Mouse (Mus musculus): Measurements from ENCODE around the gene Nrarp. TPM values are rescaled to one million over a fixed set of nuclear protein-coding genes. Genes with fewer than 3 reads are reported as not detected.

Nrarp gene
- polyA plus RNA-seq, 1 experiment from 2014 or later, result 72.1 TPM

DNA sequence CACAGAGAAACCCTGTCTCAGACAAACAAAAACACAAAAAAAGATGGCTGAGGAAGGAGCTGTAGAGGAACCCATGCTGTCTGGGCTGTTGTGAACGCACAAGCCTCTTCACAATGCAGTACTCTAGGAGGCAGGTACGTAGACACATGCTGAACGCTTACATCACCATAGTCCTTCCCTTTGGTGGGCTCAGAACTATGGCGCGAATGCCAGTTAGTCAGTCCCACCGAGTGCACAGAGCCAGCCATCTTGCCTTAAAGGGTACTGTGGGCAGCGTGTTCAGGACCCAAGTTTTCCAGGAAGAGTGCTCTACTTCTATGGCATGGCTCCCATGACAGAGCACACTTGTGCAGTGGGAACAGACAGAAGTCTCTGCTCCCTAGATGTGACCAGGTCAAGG is 3.9 kb downstream of the Nrarp start:
- no peak overlapping the region; the same call in 1 of the 2 replicates for H3K9ac ChIP-seq (ENCODE audit: low read length)
- no peak for ATAC-seq (replicated peaks; ENCODE audit: low FRiP score)
- no peaks in the 10 kb centered on the region for H3K9me3 ChIP-seq (ENCODE audit: control insufficient read depth, low read length)
- H3K4me1 ChIP-seq (replicated peaks; ENCODE audit: control insufficient read depth, insufficient read depth, low read length), result peaks cover 21% of the 10 kb centered on the region; the same call in 1 of the 2 replicates
- peak overlapping the region; percentile 98 for H3K27ac ChIP-seq (ENCODE audit: low read depth, low read length)
- H3K4me3 ChIP-seq (ENCODE audit: low read depth, low read length), result no peak overlapping the region
- H3K27me3 ChIP-seq (ENCODE audit: control insufficient read depth, insufficient read depth, low read length), result no peaks in the 10 kb centered on the region
- 88% methylated on average over 7 of the region's 7 CpGs for WGBS
- peak overlapping the region; percentile 85; the same call in 1 of the 2 replicates for H3K4me2 ChIP-seq (ENCODE audit: low read depth, low read length, severe bottlenecking)
- DNase-seq (ENCODE audit: low spot score), result no peak
- peaks cover 2% of the 10 kb centered on the region; the same call in 1 of the 2 replicates for H3K36me3 ChIP-seq (ENCODE audit: control insufficient read depth, insufficient read depth, low read length)

DNA sequence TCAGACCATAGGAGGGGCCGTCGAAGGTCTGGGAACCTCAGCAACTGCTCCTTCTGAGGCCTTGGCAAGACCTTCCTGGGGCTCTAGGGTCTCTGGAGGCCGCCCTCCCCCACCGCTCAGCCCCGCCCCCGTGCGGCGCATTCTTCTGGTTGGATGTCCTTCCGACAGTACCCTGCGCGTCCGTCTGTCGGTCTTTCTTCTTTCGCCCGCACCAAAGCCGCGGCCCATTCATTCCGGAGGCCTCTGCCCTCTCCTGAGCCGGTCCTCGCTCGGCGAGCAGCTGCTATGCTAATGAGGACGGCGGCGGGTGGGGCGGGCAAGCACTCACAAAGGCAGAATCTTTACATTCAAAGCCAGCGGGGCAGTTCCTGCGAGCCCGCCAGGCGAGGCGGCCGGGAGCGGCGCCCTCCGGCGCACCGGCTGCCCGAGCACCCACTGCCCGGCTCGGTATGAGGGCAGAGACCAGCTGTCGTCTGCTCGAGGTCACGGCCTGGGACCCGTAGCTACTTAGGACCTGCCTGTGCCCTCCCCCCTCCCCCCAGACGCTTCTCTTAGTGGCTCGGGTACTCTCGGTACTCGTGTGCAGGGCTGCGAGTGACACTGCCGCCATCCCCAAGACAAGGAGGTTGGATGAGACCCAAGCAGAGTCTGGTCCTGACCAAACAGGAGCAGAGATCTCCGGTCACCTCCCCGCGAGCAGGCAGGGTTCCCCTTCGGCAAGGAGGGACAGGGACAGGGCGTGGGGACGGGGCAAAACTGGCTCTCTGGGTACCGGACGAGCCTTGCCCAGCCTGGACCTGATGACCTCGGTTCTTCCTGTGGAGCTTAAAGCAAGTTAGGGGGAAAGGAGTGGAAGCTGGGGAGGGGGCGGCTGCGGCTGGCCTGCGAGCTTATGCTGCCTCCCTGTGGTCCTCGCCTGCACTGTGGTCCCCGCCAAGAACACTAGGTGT is 5.3 kb downstream of the Nrarp start:
- H3K27ac ChIP-seq (ENCODE audit: low read depth, low read length), result peak overlapping the region; percentile 98
- no peaks in the 10 kb centered on the region for H3K9me3 ChIP-seq (ENCODE audit: control insufficient read depth, low read length)
- peaks cover 17% of the 10 kb centered on the region; the same call in 1 of the 2 replicates for H3K4me1 ChIP-seq (replicated peaks; ENCODE audit: control insufficient read depth, insufficient read depth, low read length)
- WGBS, result under 1% methylated on average over 64 of the region's 64 CpGs
- peak overlapping the region; percentile 38 for H3K4me3 ChIP-seq (ENCODE audit: low read depth, low read length)
- no peaks in the 10 kb centered on the region for H3K27me3 ChIP-seq (ENCODE audit: control insufficient read depth, insufficient read depth, low read length)
- DNase-seq (ENCODE audit: low spot score) (peak; percentile 95), ATAC-seq (replicated peaks; ENCODE audit: low FRiP score) (peak; percentile 84)
- peaks cover 2% of the 10 kb centered on the region; the same call in 1 of the 2 replicates for H3K36me3 ChIP-seq (ENCODE audit: control insufficient read depth, insufficient read depth, low read length)
- H3K9ac ChIP-seq (ENCODE audit: low read length), result peak overlapping the region; percentile 86
- peak overlapping the region; percentile 85 for H3K4me2 ChIP-seq (ENCODE audit: low read depth, low read length, severe bottlenecking)

DNA sequence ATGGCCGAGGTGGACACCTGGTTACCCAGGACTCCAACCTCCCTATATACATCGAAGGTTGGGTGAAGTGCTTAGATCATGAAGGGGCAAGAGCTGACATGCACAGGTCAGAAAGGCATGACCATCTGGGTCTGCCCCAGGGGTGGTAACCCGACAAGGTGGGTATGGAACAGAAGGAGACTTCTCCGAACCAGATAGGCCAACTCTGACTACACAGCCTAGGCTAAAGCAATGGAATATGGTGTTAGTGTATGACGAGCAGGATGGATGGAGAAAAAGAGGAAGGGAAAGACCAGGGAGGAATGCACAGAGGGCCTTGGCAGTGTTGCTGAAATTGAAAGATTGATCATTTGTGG is 6.0 kb downstream of the Nrarp start:
- H3K27me3 ChIP-seq (ENCODE audit: control insufficient read depth, insufficient read depth, low read length), result no peaks in the 10 kb centered on the region
- DNase-seq (ENCODE audit: low spot score) (no peak), ATAC-seq (replicated peaks; ENCODE audit: low FRiP score) (no peak)
- 26% methylated on average over 5 of the region's 5 CpGs for WGBS
- H3K27ac ChIP-seq (ENCODE audit: low read depth, low read length), result peak overlapping the region; percentile 98
- peak overlapping the region; percentile 38 for H3K4me3 ChIP-seq (ENCODE audit: low read depth, low read length)
- peaks cover 2% of the 10 kb centered on the region; the same call in 1 of the 2 replicates for H3K36me3 ChIP-seq (ENCODE audit: control insufficient read depth, insufficient read depth, low read length)
- H3K9me3 ChIP-seq (ENCODE audit: control insufficient read depth, low read length), result no peaks in the 10 kb centered on the region
- peak overlapping the region; percentile 85 for H3K4me2 ChIP-seq (ENCODE audit: low read depth, low read length, severe bottlenecking)
- H3K9ac ChIP-seq (ENCODE audit: low read length), result peak overlapping the region; percentile 86
- H3K4me1 ChIP-seq (replicated peaks; ENCODE audit: control insufficient read depth, insufficient read depth, low read length), result peaks cover 17% of the 10 kb centered on the region; the same call in 1 of the 2 replicates

DNA sequence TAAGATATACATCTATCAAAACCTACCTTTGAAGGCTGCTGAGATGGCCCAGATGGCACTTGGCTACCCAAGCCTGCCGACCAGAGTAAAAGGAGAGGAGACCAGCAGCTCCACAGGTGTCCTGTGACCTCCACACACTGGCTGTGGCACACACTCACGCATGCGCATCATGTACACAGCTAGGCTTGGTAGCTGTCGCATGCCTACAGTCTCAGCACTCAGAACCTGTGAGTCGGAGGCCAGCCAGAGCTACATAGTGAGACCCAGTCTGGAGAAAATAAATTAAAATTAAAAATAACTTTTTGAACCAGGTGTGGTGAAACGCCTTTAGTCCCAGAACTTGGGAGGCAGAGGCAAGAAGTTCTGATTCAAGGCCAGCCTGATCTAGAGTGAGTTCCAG is 7.3 kb downstream of the Nrarp start:
- H3K27me3 ChIP-seq (ENCODE audit: control insufficient read depth, insufficient read depth, low read length), result no peaks in the 10 kb centered on the region
- no peak for DNase-seq (ENCODE audit: low spot score)

DNA sequence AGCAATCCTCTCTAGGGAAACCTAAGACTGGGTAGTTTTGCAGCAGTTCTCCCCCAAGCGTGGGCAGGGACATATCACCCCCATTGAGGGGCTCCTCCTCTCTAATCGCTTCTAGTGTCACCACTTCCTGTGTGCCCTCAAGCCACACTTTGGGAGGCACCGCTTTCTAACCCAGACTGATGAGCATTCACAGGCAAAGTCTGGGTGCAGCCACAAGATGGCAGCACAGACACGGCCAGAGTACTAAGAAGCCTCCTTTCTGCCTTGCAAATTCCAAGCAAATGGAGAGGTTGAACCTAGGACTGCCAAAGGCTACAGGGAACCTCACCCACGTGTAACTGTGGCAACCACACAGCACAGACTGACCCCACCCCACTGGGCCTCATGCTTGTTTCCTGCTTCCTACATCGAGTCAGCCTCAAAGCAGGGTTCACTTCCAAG is 12.8 kb downstream of the Nrarp start:
- Histone ChIP-seq H3K4me3 (ENCODE audit: low read depth, low read length) (no peak overlapping the region), H3K27me3 (ENCODE audit: control insufficient read depth, insufficient read depth, low read length) (peaks cover 23% of the 10 kb centered on the region), H3K27ac (ENCODE audit: low read depth, low read length) (no peak overlapping the region), H3K9me3 (ENCODE audit: control insufficient read depth, low read length) (no peaks in the 10 kb centered on the region), H3K36me3 (ENCODE audit: control insufficient read depth, insufficient read depth, low read length) (no peaks in the 10 kb centered on the region), H3K4me1 (replicated peaks; ENCODE audit: control insufficient read depth, insufficient read depth, low read length) (no peaks in the 10 kb centered on the region; the same call in 1 of the 2 replicates), H3K4me2 (ENCODE audit: low read depth, low read length, severe bottlenecking) (no peak overlapping the region), H3K9ac (ENCODE audit: low read length) (no peak overlapping the region)
- WGBS, result 3% methylated on average over 6 of the region's 6 CpGs
- DNase-seq (ENCODE audit: low spot score) (peak; percentile 90), ATAC-seq (replicated peaks; ENCODE audit: low FRiP score) (peak; percentile 85)

More for the DNA sequence above, 7.3 kb downstream of the Nrarp start:
- H3K9ac ChIP-seq (ENCODE audit: low read length), result no peak overlapping the region
- no peak overlapping the region for H3K4me3 ChIP-seq (ENCODE audit: low read depth, low read length)
- H3K4me2 ChIP-seq (ENCODE audit: low read depth, low read length, severe bottlenecking), result no peak overlapping the region
- ATAC-seq (replicated peaks; ENCODE audit: low FRiP score), result no peak
- peaks cover 17% of the 10 kb centered on the region; the same call in 1 of the 2 replicates for H3K4me1 ChIP-seq (replicated peaks; ENCODE audit: control insufficient read depth, insufficient read depth, low read length)
- whole genome bisulfite sequencing, result 86% methylated on average over 6 of the region's 6 CpGs
- H3K36me3 ChIP-seq (ENCODE audit: control insufficient read depth, insufficient read depth, low read length), result peaks cover 2% of the 10 kb centered on the region; the same call in 1 of the 2 replicates
- H3K9me3 ChIP-seq (ENCODE audit: control insufficient read depth, low read length), result no peaks in the 10 kb centered on the region
- no peak overlapping the region for H3K27ac ChIP-seq (ENCODE audit: low read depth, low read length)

DNA sequence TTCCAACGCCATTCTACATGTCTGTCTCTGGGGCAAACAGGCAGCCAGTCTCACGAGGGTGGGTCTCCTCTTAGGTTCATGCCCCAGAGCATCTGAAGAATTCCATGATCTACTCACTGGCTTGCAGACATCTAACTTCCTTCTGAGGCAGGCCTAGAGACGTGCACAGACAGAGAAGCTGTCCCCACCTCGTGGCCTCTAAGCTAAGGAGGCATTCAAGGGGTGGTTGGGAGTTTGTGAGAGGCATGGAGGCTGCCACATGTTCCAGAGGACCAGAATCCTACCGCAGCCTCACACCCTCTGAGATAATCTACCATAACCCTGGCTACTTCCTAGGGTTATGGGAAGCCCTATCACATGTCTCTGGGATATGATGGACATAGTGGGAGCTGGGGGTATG is 13.4 kb downstream of the Nrarp start:
- Histone ChIP-seq H3K4me2 (ENCODE audit: low read depth, low read length, severe bottlenecking) (no peak overlapping the region), H3K4me3 (ENCODE audit: low read depth, low read length) (no peak overlapping the region), H3K9ac (ENCODE audit: low read length) (no peak overlapping the region), H3K9me3 (ENCODE audit: control insufficient read depth, low read length) (no peaks in the 10 kb centered on the region), H3K27ac (ENCODE audit: low read depth, low read length) (no peak overlapping the region), H3K4me1 (replicated peaks; ENCODE audit: control insufficient read depth, insufficient read depth, low read length) (no peaks in the 10 kb centered on the region; the same call in 1 of the 2 replicates), H3K36me3 (ENCODE audit: control insufficient read depth, insufficient read depth, low read length) (no peaks in the 10 kb centered on the region), H3K27me3 (ENCODE audit: control insufficient read depth, insufficient read depth, low read length) (peaks cover 23% of the 10 kb centered on the region)
- DNase-seq (ENCODE audit: low spot score), result no peak
- no peak for ATAC-seq (replicated peaks; ENCODE audit: low FRiP score)
- 79% methylated on average over 5 of the region's 5 CpGs for WGBS

DNA sequence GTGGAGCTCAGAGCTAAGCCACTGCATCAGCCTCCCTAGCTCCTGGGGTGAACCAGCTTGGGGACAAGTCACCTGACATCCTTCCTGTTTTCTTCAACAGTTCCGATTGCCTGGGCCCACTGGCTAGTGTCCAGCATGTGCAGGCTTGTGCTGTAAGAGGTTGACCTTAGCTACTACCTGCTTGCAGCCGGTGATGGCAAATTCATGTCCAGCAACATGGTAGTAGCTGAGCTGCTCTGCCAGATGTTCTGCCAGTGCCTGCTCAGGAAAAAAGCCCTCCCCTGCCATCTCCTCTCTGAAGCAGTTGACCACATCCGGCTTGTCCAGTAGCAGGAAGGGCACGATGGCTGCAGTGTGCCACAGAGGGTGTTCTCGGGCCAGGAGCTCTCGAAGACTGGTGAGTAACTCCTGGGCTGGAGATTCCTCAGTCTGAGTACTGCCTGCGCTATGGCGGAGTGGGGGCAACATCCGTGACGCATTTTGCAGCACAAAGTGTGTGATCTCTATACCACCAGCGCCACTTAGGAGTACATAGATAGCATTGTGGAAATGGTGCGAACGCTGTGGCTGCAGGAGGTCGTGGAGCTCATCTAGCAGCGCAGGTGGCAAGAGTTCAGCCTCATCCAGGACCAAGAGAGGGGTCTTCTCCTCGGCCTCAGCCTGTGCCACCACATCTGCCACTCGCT is 14.1 kb downstream of the Nrarp start:
- WGBS, result 85% methylated on average over 17 of the region's 17 CpGs
- H3K4me2 ChIP-seq (ENCODE audit: low read depth, low read length, severe bottlenecking), result no peak overlapping the region
- H3K27ac ChIP-seq (ENCODE audit: low read depth, low read length), result no peak overlapping the region
- H3K4me1 ChIP-seq (replicated peaks; ENCODE audit: control insufficient read depth, insufficient read depth, low read length), result no peaks in the 10 kb centered on the region; the same call in 1 of the 2 replicates
- no peaks in the 10 kb centered on the region for H3K9me3 ChIP-seq (ENCODE audit: control insufficient read depth, low read length)
- ATAC-seq (replicated peaks; ENCODE audit: low FRiP score) (no peak), DNase-seq (ENCODE audit: low spot score) (no peak)
- H3K9ac ChIP-seq (ENCODE audit: low read length), result no peak overlapping the region
- peaks cover 23% of the 10 kb centered on the region for H3K27me3 ChIP-seq (ENCODE audit: control insufficient read depth, insufficient read depth, low read length)
- no peak overlapping the region for H3K4me3 ChIP-seq (ENCODE audit: low read depth, low read length)
- H3K36me3 ChIP-seq (ENCODE audit: control insufficient read depth, insufficient read depth, low read length), result no peaks in the 10 kb centered on the region
